Mouse (Mus musculus) megakaryocyte progenitor cell, adult 5-6 weeks (primary cell): ENCODE measurements around the gene Cyth2. TPM values are rescaled to one million over a fixed set of nuclear protein-coding genes. Genes with fewer than 3 reads are reported as not detected.

Experiments used
- ATAC-seq: replicated peaks from 2 replicates; pipeline ENCODE4 v1.8.0; 2016; ENCODE audit warnings: mild to moderate bottlenecking, moderate TSS enrichment, inconsistent platforms; ENCODE audit not compliant: poor library complexity
- total RNA-seq, 2 experiments: library from RNA; stranded (forward) in 1 of 2; stranded (reverse) in 1 of 2; fragments of 157-497, 149-512 nt in 1 of 2; fragments of 200-1000 nt in 1 of 2; gene quantifications; 2 replicates each; pipeline versions ENCODE4 v1.2.3 to v1.2.4; 2015 to 2017

Gene Cyth2
- 17.9 and 26.3 TPM in 2 replicates for total RNA-seq (2015)
- total RNA-seq (2017): 32.4 and 34.5 TPM in 2 replicates

- ATAC-seq: peak; percentile 96
Measured at GRCm38 (mm10) chr7:45813787-45814779, at the start of gene Cyth2. Cyth2 (minus strand) TSS chr7:45814581.

- no peak for ATAC-seq
Measured at GRCm38 (mm10) chr7:45862804-45863203, 48.4 kb upstream of the Cyth2 start.

GRCm38 (mm10) chr7:45859008-45859407 is 44.6 kb upstream of the Cyth2 start:
- no peak for ATAC-seq

- peak; percentile 58 for ATAC-seq
Measured at GRCm38 (mm10) chr7:45856950-45857901, 42.8 kb upstream of the Cyth2 start.

- ATAC-seq: no peak
Measured at GRCm38 (mm10) chr7:45853089-45853488, 38.7 kb upstream of the Cyth2 start.

GRCm38 (mm10) chr7:45850661-45851060 is 36.3 kb upstream of the Cyth2 start:
- no peak for ATAC-seq

GRCm38 (mm10) chr7:45848447-45849027 is 34.2 kb upstream of the Cyth2 start:
- ATAC-seq: no peak

GRCm38 (mm10) chr7:45842950-45843744 is 28.8 kb upstream of the Cyth2 start:
- peak; percentile 52 for ATAC-seq

GRCm38 (mm10) chr7:45833924-45834323 is 19.5 kb upstream of the Cyth2 start:
- no peak for ATAC-seq

- ATAC-seq: no peak
Measured at GRCm38 (mm10) chr7:45833148-45833790, 18.9 kb upstream of the Cyth2 start.

- no peak for ATAC-seq
Measured at GRCm38 (mm10) chr7:45832428-45832827, 18.0 kb upstream of the Cyth2 start.

GRCm38 (mm10) chr7:45831128-45831525 is 16.7 kb upstream of the Cyth2 start:
- ATAC-seq: no peak

- peak; percentile 96 for ATAC-seq
Measured at GRCm38 (mm10) chr7:45830427-45831127, 16.2 kb upstream of the Cyth2 start, which contains the start of gene Grwd1. Grwd1 (minus strand) TSS chr7:45830944.

GRCm38 (mm10) chr7:45826631-45827030 is 12.2 kb upstream of the Cyth2 start:
- ATAC-seq: no peak

GRCm38 (mm10) chr7:45824598-45824997 is 10.2 kb upstream of the Cyth2 start, which contains the start of gene Kcnj14:
Kcnj14 (minus strand) TSS chr7:45824782.
- ATAC-seq: no peak

GRCm38 (mm10) chr7:45820913-45821312 is 6.5 kb upstream of the Cyth2 start:
- no peak for ATAC-seq

GRCm38 (mm10) chr7:45819843-45820242 is 5.5 kb upstream of the Cyth2 start:
- no peak for ATAC-seq

- ATAC-seq: no peak
Measured at GRCm38 (mm10) chr7:45815984-45816351, 1.6 kb upstream of the Cyth2 start.
